Mouse (Mus musculus) granulocyte monocyte progenitor cell, adult 5-6 weeks (primary cell): Measurements from ENCODE around the gene Pcolce2. TPM values are rescaled to one million over a fixed set of nuclear protein-coding genes. Genes with fewer than 3 reads are reported as not detected.

Experiments used
- ATAC-seq: replicated peaks from 2 replicates; pipeline ENCODE4 v1.8.0; 2016; ENCODE audit warnings: mild to moderate bottlenecking, moderate TSS enrichment, inconsistent platforms; ENCODE audit not compliant: poor library complexity, severe bottlenecking
- total RNA-seq, 2 experiments: library from RNA; stranded (forward) in 1 of 2; stranded (reverse) in 1 of 2; fragments of 200-712, 200-1000 nt in 1 of 2; fragments of >200 nt in 1 of 2; fragmentation: Nextera tagmentation in 1 of 2; gene quantifications; 2 replicates each; pipeline ENCODE4 v1.2.3; 2014 to 2017

The Pcolce2 gene
- total RNA-seq, 2 experiments from 2014 or later = not detected

GRCm38 (mm10) chr9:95645926-95646325 is 8.5 kb downstream of the Pcolce2 start:
- no peak for ATAC-seq

- ATAC-seq = no peak
Observed at GRCm38 (mm10) chr9:95653363-95653762, 16.0 kb downstream of the Pcolce2 start.

GRCm38 (mm10) chr9:95654356-95654755 is 17.0 kb downstream of the Pcolce2 start:
- no peak for ATAC-seq

GRCm38 (mm10) chr9:95657941-95658340 is 20.5 kb downstream of the Pcolce2 start:
- no peak for ATAC-seq

- ATAC-seq = no peak
Observed at GRCm38 (mm10) chr9:95664290-95664989, 27.0 kb downstream of the Pcolce2 start.

GRCm38 (mm10) chr9:95665835-95666234 is 28.4 kb downstream of the Pcolce2 start:
- no peak for ATAC-seq

- no peak for ATAC-seq
Observed at GRCm38 (mm10) chr9:95667836-95668235, 30.4 kb downstream of the Pcolce2 start.

- no peak for ATAC-seq
Observed at GRCm38 (mm10) chr9:95668306-95668705, 30.9 kb downstream of the Pcolce2 start.

- no peak for ATAC-seq
Observed at GRCm38 (mm10) chr9:95672331-95672730, 34.9 kb downstream of the Pcolce2 start.

- no peak for ATAC-seq
Observed at GRCm38 (mm10) chr9:95672760-95673159, 35.4 kb downstream of the Pcolce2 start.

GRCm38 (mm10) chr9:95675064-95675699 is 37.8 kb downstream of the Pcolce2 start:
- ATAC-seq = no peak

- ATAC-seq = no peak
Observed at GRCm38 (mm10) chr9:95676021-95676420, 38.6 kb downstream of the Pcolce2 start.

- no peak for ATAC-seq
Observed at GRCm38 (mm10) chr9:95679966-95680365, 42.6 kb downstream of the Pcolce2 start.

- ATAC-seq = no peak
Observed at GRCm38 (mm10) chr9:95680691-95681090, 43.3 kb downstream of the Pcolce2 start.

- no peak for ATAC-seq
Observed at GRCm38 (mm10) chr9:95685660-95686440, 48.4 kb downstream of the Pcolce2 start.

- peak; percentile 72 for ATAC-seq
Observed at GRCm38 (mm10) chr9:95688064-95688463, 50.7 kb downstream of the Pcolce2 start.

- ATAC-seq = no peak
Observed at GRCm38 (mm10) chr9:95692823-95693222, 55.4 kb downstream of the Pcolce2 start.

- no peak for ATAC-seq
Observed at GRCm38 (mm10) chr9:95693528-95694100, 56.2 kb downstream of the Pcolce2 start.

GRCm38 (mm10) chr9:95694526-95694925 is 57.1 kb downstream of the Pcolce2 start:
- ATAC-seq = no peak

GRCm38 (mm10) chr9:95695023-95695422 is 57.6 kb downstream of the Pcolce2 start:
- no peak for ATAC-seq

- ATAC-seq = no peak
Observed at GRCm38 (mm10) chr9:95696581-95696980, 59.2 kb downstream of the Pcolce2 start.
